ENCODE assay signal across 20 mouse cellular contexts in the genomic region with DNA sequence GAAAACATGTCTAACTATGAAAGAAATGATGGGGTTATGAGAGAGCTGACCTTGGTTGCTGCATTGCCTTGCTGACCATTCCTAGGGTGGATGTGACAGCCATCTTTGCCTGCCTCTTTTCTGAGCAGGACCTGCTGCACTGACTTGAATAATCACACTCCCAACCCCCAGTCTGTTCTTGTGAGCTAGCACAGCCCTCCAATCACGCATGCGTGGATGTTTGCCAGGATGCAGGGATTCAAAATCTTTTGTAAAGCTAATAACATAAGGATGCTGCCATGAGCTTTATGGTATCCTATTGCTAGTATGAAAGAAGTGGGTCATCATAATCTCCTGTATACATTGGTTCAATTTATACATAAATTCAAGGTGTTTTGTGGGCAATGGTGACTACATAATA.
"Had no signal": no experiment of that assay in that cellular context is flagged by ENCODE, and none has a peak within 500 bp of the region (broad histone marks: within the 10 kb centered on the region; RNA-seq: fewer than 3 reads in every experiment).

No protein-coding gene starts in this region.

- H3K4me1 ChIP-seq: limb, embryonic 10.5 days; limb, embryonic 13.5 days; liver, embryonic 12.5 days; liver, embryonic 15.5 days; lung, embryonic 15.5 days; midbrain, embryonic 13.5 days; stomach, embryonic 15.5 days had no signal

- H3K9ac ChIP-seq: limb, embryonic 13.5 days; liver, embryonic 12.5 days; liver, embryonic 15.5 days; lung, embryonic 15.5 days; midbrain, embryonic 13.5 days; stomach, embryonic 15.5 days had no signal

- H3K27me3 ChIP-seq: limb, embryonic 13.5 days; liver, embryonic 12.5 days; liver, embryonic 15.5 days; lung, embryonic 15.5 days; midbrain, embryonic 13.5 days; stomach, embryonic 15.5 days had no signal

- H3K4me3 ChIP-seq: layer of hippocampus, adult 2 months; limb, embryonic 10.5 days; limb, embryonic 13.5 days; liver, embryonic 12.5 days; liver, embryonic 15.5 days; lung, embryonic 15.5 days; midbrain, embryonic 13.5 days; stomach, embryonic 15.5 days had no signal

- H3K4me2 ChIP-seq: limb, embryonic 13.5 days; liver, embryonic 12.5 days; liver, embryonic 15.5 days; lung, embryonic 15.5 days; midbrain, embryonic 13.5 days; stomach, embryonic 15.5 days had no signal

- H3K36me3 ChIP-seq: limb, embryonic 10.5 days; limb, embryonic 13.5 days; liver, embryonic 12.5 days; liver, embryonic 15.5 days; lung, embryonic 15.5 days; midbrain, embryonic 13.5 days; stomach, embryonic 15.5 days had no signal

- H3K27ac ChIP-seq: kidney, postnatal 0 days; layer of hippocampus, adult 2 months; limb, embryonic 10.5 days; limb, embryonic 13.5 days; liver, embryonic 12.5 days; liver, embryonic 15.5 days; lung, embryonic 15.5 days; midbrain, embryonic 13.5 days; stomach, embryonic 15.5 days had no signal

- DNase-seq: kidney, adult 2 months; kidney, postnatal 25 days; layer of hippocampus, adult 9-11 months; liver; lung, adult 18-20 months; lung, postnatal 10 days; lung, postnatal 4 days; right cerebral cortex, postnatal 25 days; spleen, adult 18-20 months; thymus, postnatal 25 days had no signal

- ATAC-seq: intestine, postnatal 0 days; liver, embryonic 12.5 days; midbrain, embryonic 13.5 days had no signal

- H3K9me3 ChIP-seq: limb, embryonic 10.5 days; limb, embryonic 13.5 days; liver, embryonic 12.5 days; liver, embryonic 15.5 days; lung, embryonic 15.5 days; stomach, embryonic 15.5 days had no signal
